Mouse (Mus musculus): ENCODE results near the gene H2al1b.
A peak's percentile ranks its signal among the peaks of the same experiment; 100 is the strongest.
"Not testable (repeated sequence)": the region's sequence is repeated elsewhere in the genome, so short reads cannot be mapped to it uniquely, and the experiment has no call there.

Gene H2al1b

DNA sequence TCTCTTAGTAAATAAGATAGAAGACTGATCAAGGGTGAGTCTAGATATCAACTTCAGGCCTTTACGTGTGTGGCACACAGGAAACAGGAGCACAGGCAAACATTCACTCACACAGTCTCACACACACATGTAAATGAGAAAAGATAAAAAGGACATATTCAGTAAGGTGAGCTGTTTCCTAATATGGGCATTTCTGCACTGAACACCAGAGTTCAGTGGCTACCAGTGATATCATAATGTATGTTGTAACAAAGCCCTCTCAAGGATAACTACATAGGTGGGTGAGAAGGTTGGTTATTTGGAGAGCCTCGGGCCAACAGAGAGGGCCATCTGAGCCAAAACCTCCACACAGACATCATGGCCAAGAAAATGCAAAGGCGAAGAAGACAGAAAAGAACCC, at the start of gene H2al1b:
Gene H2al1b, plus strand, starts transcription at position 301 of the 400 bp plus-strand sequence.
- not testable (repeated sequence) for DNase-seq (ENCODE audit: extremely low spot score)

DNA sequence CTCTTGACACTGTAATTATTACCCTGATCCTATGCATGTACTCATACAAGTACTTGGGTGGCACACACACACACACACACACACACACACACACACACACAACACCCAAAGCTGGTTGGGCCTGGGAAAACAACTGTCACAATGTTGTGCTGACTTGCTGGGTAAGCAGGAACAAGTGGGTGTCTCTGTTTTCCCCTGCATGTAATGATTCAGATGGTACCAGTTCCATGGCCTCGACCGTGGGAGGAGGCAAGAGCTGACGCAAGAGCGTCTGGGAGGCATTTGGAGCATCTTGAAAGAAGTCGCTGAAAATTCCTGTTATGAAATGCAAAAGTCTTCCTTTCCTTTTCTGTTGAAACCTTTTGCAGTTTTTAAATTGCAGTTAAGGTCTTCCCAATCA, 48.2 kb upstream of the H2al1b start:
- no peak for DNase-seq (ENCODE audit: extremely low spot score)

DNA sequence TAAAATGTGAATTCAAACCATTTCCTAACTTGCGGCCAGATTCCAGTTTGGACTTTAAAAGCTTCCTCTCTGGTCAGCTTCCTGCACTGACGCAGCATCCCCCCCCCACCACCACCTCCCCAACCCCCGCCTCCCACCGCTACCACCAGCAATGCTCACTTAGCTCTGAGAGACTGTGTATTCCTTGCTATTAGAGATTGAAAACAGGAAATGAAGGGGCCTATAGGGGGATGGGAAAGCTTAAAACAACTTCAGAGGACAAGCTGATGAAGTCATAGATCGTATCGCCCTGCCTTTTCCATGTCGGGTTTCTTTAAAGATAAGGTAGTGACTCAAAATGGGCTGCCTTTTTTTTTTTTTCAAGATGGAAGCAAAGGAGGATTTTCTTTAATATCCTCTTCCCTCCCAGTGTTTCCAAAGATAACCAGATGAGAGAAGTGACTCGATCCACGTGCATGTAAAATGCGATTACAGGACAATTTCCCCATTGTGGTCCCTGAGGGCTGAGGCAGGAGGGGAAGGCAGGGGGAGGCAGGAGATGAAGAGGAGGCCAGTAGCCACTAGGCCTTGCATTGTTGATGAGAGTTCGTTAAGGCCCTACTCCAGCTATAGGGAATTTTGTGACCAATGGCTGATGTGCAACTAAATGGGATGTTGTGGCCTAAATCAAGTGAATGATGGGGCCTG, 47.6 kb upstream of the H2al1b start:
- no peak for DNase-seq (ENCODE audit: extremely low spot score)

DNA sequence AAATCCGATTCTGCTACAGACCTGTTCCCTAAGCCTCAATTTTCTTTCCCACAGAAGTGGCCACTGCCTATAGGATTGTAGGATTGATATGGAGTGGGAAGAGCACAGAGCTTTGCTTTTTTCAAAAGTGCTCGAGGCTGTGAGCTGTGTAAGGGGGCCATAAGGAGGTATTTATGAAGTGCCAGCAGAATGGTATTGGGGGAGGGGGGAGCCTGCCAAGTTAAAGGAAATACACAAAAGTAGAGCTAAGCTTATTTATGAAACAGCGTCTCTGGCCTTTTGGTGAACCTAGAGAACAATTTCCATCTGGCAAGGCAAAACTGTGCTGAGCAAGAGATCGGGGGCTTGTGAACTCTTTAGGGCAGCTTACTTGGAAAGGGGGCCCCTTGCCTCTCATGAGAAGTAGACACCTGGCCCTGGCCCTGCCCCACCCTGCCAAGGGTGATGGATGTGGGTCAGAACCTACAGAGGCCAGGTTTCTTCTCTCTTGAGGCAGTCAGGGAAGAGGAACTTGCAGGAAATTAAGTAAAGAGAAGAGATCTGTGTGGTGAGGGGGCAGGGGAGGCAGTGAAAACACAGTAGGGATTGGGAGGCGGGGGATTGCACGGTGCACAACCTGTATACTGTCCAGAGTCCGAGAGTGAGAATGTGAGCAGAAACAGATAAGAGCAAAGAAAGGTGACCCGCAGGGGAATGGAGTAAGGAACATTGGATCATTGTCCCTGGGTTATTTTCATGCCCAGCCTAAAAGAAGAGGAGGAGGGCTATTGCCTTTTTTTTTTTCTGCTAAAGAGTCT, 46.5 kb upstream of the H2al1b start:
- peak; percentile 14 for DNase-seq (ENCODE audit: extremely low spot score)

DNA sequence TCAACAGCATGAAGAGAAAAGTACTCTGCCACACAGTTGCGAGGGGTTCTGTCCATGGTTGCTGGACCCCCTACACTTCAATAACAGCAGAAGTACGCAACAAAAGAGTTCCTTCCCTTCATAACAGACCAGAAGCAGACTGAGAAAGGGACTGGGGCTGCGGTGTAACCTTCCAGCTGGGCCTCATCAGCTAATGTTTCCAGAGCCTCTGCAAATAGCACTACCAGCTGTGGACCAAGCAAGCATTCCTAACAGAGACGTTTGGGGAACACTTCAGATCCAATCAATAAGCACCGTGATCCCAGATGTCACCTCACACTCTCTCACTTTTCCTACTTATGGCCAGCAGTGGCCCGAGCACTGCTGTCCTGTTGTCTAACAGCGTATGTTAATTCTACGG, 37.3 kb upstream of the H2al1b start:
- DNase-seq (ENCODE audit: extremely low spot score): no peak

- no peak for DNase-seq (ENCODE audit: extremely low spot score)
Measured at GRCm38 (mm10) chrX:11267791-11268190, 34.4 kb upstream of the H2al1b start.

- DNase-seq (ENCODE audit: extremely low spot score): no peak
Measured at GRCm38 (mm10) chrX:11269074-11269473, 33.2 kb upstream of the H2al1b start.

GRCm38 (mm10) chrX:11273190-11273589, 29.0 kb upstream of the H2al1b start:
- DNase-seq (ENCODE audit: extremely low spot score): no peak

GRCm38 (mm10) chrX:11277083-11277482, 25.1 kb upstream of the H2al1b start:
- no peak for DNase-seq (ENCODE audit: extremely low spot score)

GRCm38 (mm10) chrX:11280741-11281140, 21.5 kb upstream of the H2al1b start:
- DNase-seq (ENCODE audit: extremely low spot score): no peak

DNA sequence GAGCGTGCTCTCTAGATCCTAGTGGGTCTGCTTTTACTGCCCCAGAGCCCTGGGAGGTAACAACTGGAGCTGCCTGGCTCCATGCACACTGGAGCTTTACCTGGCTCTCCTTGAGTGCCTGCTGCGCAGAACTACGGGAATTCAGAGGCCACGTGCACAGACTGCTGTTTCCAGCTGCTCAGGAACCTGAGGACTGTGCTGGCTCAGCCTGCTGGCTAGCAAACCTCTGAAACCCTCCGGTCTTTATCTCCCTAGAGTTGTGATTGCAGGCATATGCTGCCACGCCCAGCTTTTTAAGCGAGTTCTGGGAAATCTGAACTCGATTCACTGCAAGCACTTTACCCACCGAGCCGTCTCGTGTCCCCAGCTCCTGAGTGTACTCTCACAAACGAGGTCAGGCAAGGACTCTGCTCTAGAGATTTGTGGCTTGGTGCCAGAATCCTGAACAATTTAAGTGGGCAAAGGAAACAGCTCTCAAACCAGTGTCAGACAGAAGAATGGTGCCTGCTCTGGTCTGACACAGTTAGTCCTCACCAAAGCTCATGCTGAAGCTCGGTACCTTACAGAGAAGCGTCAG, 13.8 kb upstream of the H2al1b start:
- no peak for DNase-seq (ENCODE audit: extremely low spot score)

GRCm38 (mm10) chrX:11289244-11289643, 13.0 kb upstream of the H2al1b start:
- no peak for DNase-seq (ENCODE audit: extremely low spot score)

DNA sequence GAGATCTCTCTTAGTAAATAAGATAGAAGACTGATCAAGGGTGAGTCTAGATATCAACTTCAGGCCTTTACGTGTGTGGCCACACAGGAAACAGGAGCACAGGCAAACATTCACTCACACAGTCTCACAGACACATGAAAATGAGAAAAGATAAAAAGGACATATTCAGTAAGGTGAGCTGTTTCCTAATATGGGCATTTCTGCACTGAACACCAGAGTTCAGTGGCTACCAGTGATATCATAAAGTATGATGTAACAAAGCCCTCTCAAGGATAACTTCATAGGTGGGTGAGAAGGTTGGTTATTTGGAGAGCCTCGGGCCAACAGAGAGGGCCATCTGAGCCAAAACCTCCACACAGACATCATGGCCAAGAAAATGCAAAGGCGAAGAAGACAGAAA, 3.3 kb upstream of the H2al1b start, which contains the start of gene H2al1a:
Gene H2al1a, plus strand, starts transcription at position 301 of the 400 bp plus-strand sequence.
- not testable (repeated sequence) for DNase-seq (ENCODE audit: extremely low spot score)

- DNase-seq (ENCODE audit: extremely low spot score): not testable (repeated sequence)
Measured at GRCm38 (mm10) chrX:11305355-11305754, 3.1 kb downstream of the H2al1b start, which contains the start of gene H2al1c. H2al1c (plus strand) TSS chrX:11305655.

DNA sequence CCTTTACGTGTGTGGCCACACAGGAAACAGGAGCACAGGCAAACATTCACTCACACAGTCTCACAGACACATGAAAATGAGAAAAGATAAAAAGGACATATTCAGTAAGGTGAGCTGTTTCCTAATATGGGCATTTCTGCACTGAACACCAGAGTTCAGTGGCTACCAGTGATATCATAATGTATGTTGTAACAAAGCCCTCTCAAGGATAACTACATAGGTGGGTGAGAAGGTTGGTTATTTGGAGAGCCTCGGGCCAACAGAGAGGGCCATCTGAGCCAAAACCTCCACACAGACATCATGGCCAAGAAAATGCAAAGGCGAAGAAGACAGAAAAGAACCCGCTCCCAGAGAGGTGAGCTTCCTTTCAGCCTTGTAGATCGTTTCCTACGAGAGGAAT, 6.3 kb downstream of the H2al1b start, which contains the start of gene H2al1d:
Gene H2al1d, plus strand, starts transcription at position 301 of the 400 bp plus-strand sequence.
- not testable (repeated sequence) for DNase-seq (ENCODE audit: extremely low spot score)

GRCm38 (mm10) chrX:11311634-11312033, 9.4 kb downstream of the H2al1b start, which contains the start of gene H2al1e:
H2al1e (plus strand) TSS chrX:11311934.
- DNase-seq (ENCODE audit: extremely low spot score): not testable (repeated sequence)

- DNase-seq (ENCODE audit: extremely low spot score): not testable (repeated sequence)
Measured at GRCm38 (mm10) chrX:11314858-11315257, 12.6 kb downstream of the H2al1b start, which contains the start of gene H2al1f. H2al1f (plus strand) TSS chrX:11315158.

DNA sequence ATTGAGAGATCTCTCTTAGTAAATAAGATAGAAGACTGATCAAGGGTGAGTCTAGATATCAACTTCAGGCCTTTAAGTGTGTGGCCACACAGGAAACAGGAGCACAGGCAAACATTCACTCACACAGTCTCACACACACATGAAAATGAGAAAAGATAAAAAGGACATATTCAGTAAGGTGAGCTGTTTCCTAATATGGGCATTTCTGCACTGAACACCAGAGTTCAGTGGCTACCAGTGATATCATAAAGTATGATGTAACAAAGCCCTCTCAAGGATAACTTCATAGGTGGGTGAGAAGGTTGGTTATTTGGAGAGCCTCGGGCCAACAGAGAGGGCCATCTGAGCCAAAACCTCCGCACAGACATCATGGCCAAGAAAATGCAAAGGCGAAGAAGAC, 15.7 kb downstream of the H2al1b start, which contains the start of gene H2al1g:
Gene H2al1g, plus strand, starts transcription at position 301 of the 400 bp plus-strand sequence.
- not testable (repeated sequence) for DNase-seq (ENCODE audit: extremely low spot score)

GRCm38 (mm10) chrX:11321192-11321591, 19.0 kb downstream of the H2al1b start, which contains the start of gene H2al1h:
H2al1h (plus strand) TSS chrX:11321492.
- DNase-seq (ENCODE audit: extremely low spot score): not testable (repeated sequence)

- DNase-seq (ENCODE audit: extremely low spot score): not testable (repeated sequence)
Measured at GRCm38 (mm10) chrX:11324359-11324758, 22.1 kb downstream of the H2al1b start, which contains the start of gene H2al1i. H2al1i (plus strand) TSS chrX:11324659.

DNA sequence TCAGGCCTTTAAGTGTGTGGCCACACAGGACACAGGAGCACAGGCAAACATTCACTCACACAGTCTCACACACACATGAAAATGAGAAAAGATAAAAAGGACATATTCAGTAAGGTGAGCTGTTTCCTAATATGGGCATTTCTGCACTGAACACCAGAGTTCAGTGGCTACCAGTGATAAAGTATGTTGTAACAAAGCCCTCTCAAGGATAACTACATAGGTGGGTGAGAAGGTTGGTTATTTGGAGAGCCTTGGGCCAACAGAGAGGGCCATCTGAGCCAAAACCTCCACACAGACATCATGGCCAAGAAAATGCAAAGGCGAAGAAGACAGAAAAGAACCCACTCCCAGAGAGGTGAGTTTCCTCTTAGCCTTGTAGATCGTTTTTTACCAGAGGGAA, 25.3 kb downstream of the H2al1b start, which contains the start of gene H2al1j:
Gene H2al1j, plus strand, starts transcription at position 301 of the 400 bp plus-strand sequence.
- DNase-seq (ENCODE audit: extremely low spot score): not testable (repeated sequence)

DNA sequence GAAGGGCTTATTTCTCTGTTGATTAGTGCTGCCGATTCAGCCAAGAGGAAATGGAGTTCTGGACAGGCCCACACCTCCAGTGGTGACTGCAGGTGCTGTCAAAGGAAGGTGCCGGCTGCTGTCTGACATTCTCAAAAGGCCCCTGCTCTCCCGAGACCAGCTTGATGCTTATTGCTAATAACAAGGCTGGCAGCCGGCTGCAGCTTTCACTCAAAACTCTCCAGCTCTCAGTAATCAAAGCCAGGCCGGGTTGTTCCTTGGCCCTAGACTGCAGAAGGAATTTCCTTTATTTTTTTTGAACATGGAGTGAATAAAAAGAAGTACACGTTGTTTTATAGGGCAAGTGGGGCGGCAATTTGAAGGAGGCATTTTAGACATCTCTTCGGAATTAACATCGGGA, 43.5 kb downstream of the H2al1b start:
- DNase-seq (ENCODE audit: extremely low spot score): no peak
